Mouse (Mus musculus): ENCODE measurements around the gene Fxyd1. TPM values are rescaled to one million over a fixed set of nuclear protein-coding genes. Genes with fewer than 3 reads are reported as not detected.

The Fxyd1 gene
- polyA plus RNA-seq, 1 experiment from 2014 or later = 1,236 TPM

DNA sequence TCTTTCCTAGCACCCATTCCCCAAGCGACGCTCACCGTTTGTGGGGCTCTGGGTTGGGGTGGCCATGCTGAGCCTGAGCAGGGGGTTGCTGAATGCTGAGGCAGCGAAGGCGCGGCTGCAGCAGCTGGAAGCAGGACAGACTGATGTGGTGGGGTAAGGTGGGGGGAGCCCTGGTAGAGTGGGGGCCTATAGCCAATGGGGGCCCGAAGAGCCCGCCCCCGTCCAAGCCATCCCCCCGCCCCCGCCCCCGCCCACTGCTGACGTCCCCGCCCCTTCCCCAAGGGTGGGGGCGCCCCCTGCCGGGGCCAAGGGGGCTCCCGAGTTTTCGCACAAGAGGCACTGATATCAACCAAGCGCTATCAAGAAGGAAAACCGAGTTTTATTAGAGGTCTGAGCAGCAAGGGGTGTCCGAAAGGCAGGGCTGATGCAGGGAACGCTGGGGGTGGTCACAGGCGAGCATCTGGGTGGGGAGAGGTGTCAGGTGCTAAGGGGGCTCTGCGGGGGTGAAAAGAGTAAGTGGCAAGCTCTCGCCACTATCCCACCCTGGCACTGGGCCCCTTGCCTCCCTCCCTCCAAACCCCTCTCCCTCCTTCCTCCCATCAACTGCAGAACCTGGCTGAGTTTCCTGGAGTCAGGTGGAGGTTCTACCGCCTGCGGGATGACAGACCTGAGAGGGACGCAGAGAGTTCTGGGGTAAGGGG is 5.5 kb downstream of the Fxyd1 start, which contains the start of gene Fxyd7:
Gene Fxyd7 (minus strand): TSS at position 147 of the 701 bp plus-strand sequence.
- H3K4me3 ChIP-seq = peak within 1 kb of the TSS; percentile 57
- no peaks in the 10 kb centered on the region for H3K9me3 ChIP-seq (replicated peaks)
- H3K4me2 ChIP-seq = peak within 1 kb of the TSS; percentile 66
- peaks cover 41% of the 10 kb centered on the region for H3K27me3 ChIP-seq
- peaks cover 61% of the 10 kb centered on the region for H3K4me1 ChIP-seq (replicated peaks)
- no peak within 1 kb of the TSS for H3K27ac ChIP-seq
- no peak for ATAC-seq (replicated peaks; ENCODE audit: insufficient number of reproducible peaks, insufficient read depth, low FRiP score, low read depth)
- no peaks in the 10 kb centered on the region for H3K36me3 ChIP-seq
- WGBS = 8% methylated on average over 28 of the region's 28 CpGs
- 0 out of 2 replicates have a peak within 1 kb of the TSS, but pooled peaks have one; percentile 11 for H3K9ac ChIP-seq

DNA sequence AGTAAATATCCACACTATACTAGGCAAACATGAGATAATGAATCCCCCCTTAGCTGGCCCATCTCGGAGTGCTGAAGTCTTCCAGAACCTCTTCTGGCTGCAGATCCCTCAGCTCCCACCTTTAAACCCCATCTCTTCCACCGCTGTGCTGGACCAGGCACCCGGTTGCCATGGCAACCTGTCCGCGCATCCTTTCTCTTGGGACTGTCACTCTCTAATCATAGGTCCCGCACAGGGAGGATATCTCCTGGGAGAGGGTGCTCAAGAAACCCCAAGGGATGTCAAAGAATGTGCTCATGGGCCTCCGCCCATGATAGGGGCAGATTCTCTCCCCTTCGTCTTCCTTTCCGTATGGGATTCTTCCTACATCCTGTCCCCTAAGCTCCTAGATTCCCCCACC is 6.1 kb downstream of the Fxyd1 start:
- Histone ChIP-seq H3K27ac (no peak overlapping the region), H3K36me3 (no peaks in the 10 kb centered on the region), H3K4me1 (replicated peaks) (peaks cover 55% of the 10 kb centered on the region), H3K9ac (no peak overlapping the region), H3K9me3 (replicated peaks) (no peaks in the 10 kb centered on the region), H3K4me3 (peak overlapping the region; percentile 57; the same call in 1 of the 2 replicates), H3K4me2 (peak overlapping the region; percentile 66), H3K27me3 (peaks cover 41% of the 10 kb centered on the region)
- WGBS = 11% methylated on average over 9 of the region's 9 CpGs
- no peak for ATAC-seq (replicated peaks; ENCODE audit: insufficient number of reproducible peaks, insufficient read depth, low FRiP score, low read depth)

DNA sequence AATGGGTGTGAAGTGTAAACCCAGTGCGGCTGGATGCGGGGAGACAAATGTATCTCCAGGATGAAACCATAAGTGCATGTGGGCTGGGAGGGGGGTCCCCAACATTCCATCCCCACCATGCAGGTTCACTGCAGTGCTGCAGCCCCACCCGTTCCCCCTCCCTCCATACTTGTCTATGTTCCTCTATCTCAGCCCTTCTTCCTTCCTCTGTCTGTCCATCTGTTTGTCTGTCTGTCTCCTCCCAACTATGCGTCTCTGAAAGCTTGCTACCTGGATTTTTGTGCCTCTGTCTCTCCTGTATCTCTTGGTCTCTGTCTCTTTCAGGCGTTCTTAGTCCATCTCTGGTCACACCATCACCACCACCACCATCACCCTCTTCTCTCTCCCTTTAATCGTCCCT is 6.5 kb downstream of the Fxyd1 start:
- H3K4me2 ChIP-seq = peak overlapping the region; percentile 33; the same call in 1 of the 2 replicates
- H3K27me3 ChIP-seq = peaks cover 42% of the 10 kb centered on the region
- H3K4me3 ChIP-seq = peak overlapping the region; percentile 4; the same call in 1 of the 2 replicates
- no peak overlapping the region for H3K27ac ChIP-seq
- H3K4me1 ChIP-seq (replicated peaks) = peaks cover 54% of the 10 kb centered on the region
- ATAC-seq (replicated peaks; ENCODE audit: insufficient number of reproducible peaks, insufficient read depth, low FRiP score, low read depth) = no peak
- WGBS = 12% methylated on average over 6 of the region's 6 CpGs
- no peaks in the 10 kb centered on the region for H3K36me3 ChIP-seq
- no peak overlapping the region for H3K9ac ChIP-seq
- H3K9me3 ChIP-seq (replicated peaks) = no peaks in the 10 kb centered on the region

DNA sequence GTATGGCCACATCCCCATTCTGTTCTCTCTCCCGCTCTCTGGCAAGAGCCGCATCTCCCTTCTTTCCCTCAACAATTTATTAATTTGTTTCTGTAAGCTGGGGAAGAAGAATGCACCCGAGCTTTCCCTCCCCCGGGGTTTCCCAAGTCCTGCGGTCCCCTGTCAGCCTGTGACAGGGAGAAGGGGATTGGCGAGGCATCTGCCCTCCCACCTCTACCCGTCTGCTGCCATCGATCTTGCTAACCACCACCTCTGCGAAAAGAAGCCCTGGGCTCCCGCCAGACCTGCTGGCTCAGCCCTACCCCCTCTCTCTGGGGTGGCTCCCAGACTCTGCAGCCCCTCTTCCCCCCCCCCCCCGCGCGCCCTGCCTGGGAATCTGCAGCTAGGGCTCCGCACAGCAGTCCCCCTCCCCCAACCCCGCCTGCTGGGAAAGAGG is 7.1 kb downstream of the Fxyd1 start:
- ATAC-seq (replicated peaks; ENCODE audit: insufficient number of reproducible peaks, insufficient read depth, low FRiP score, low read depth) = no peak; the same call in 1 of the 2 replicates
- 7% methylated on average over 10 of the region's 15 CpGs for WGBS
- Histone ChIP-seq H3K4me2 (peak overlapping the region; percentile 33; the same call in 1 of the 2 replicates), H3K4me3 (peak overlapping the region; percentile 4; the same call in 1 of the 2 replicates), H3K36me3 (no peaks in the 10 kb centered on the region), H3K4me1 (replicated peaks) (peaks cover 53% of the 10 kb centered on the region), H3K27ac (no peak overlapping the region), H3K27me3 (peaks cover 48% of the 10 kb centered on the region), H3K9ac (0 out of 2 replicates have a peak overlapping the region, but pooled peaks have one; percentile 25), H3K9me3 (replicated peaks) (no peaks in the 10 kb centered on the region)

GRCm38 (mm10) chr7:31049135-31049845 is 7.7 kb downstream of the Fxyd1 start:
- Histone ChIP-seq H3K9me3 (replicated peaks) (no peaks in the 10 kb centered on the region), H3K4me1 (replicated peaks) (peaks cover 50% of the 10 kb centered on the region), H3K27ac (no peak overlapping the region), H3K9ac (no peak overlapping the region), H3K4me2 (no peak overlapping the region; the same call in 1 of the 2 replicates), H3K4me3 (no peak overlapping the region), H3K36me3 (no peaks in the 10 kb centered on the region), H3K27me3 (peaks cover 54% of the 10 kb centered on the region)
- WGBS = 32% methylated on average over 5 of the region's 5 CpGs
- ATAC-seq (replicated peaks; ENCODE audit: insufficient number of reproducible peaks, insufficient read depth, low FRiP score, low read depth) = no peak

DNA sequence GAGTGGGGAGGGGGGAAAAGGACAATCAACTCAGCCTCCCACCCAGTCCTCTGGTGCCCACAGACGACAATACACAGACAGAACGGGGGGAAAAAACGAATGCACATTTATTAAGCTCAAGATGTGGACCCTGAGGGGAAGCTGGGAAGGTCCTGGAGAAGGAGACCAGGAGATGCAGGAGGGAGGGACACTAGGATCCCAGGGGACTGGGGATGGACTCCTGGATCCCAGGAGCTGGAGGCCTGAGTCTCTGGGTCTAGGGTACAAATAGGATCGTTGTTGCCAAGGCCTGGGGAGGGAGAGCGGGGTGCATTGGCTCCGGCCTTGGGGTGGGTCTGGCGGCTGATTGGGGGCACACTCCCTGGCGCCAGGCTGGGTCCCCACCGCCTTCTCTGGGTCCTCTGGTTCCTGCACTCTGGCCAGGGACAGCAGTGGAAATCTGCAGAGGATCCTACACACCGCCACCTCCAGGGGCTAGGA is 14.5 kb downstream of the Fxyd1 start, which contains the start of gene Fxyd5:
Gene Fxyd5 (minus strand): TSS at position 51 of the 480 bp plus-strand sequence.
- H3K4me3 ChIP-seq = peak within 1 kb of the TSS; percentile 42
- no peaks in the 10 kb centered on the region for H3K36me3 ChIP-seq
- peaks cover 38% of the 10 kb centered on the region for H3K27me3 ChIP-seq
- WGBS = 37% methylated on average over 10 of the region's 10 CpGs
- H3K4me1 ChIP-seq (replicated peaks) = peaks cover 18% of the 10 kb centered on the region
- H3K4me2 ChIP-seq = peak within 1 kb of the TSS; percentile 68
- ATAC-seq (replicated peaks; ENCODE audit: insufficient number of reproducible peaks, insufficient read depth, low FRiP score, low read depth) = no peak
- peak within 1 kb of the TSS; percentile 44 for H3K9ac ChIP-seq
- H3K27ac ChIP-seq = peak within 1 kb of the TSS; percentile 56
- no peaks in the 10 kb centered on the region for H3K9me3 ChIP-seq (replicated peaks)

- 4% methylated on average over 28 of the region's 28 CpGs for WGBS
- Histone ChIP-seq H3K36me3 (no peaks in the 10 kb centered on the region), H3K27me3 (peaks cover 38% of the 10 kb centered on the region), H3K9me3 (replicated peaks) (no peaks in the 10 kb centered on the region), H3K4me2 (peak overlapping the region; percentile 68), H3K4me3 (peak overlapping the region; percentile 42), H3K4me1 (replicated peaks) (peaks cover 18% of the 10 kb centered on the region), H3K27ac (peak overlapping the region; percentile 56), H3K9ac (peak overlapping the region; percentile 44)
- peak; percentile 57; the same call in 1 of the 2 replicates for ATAC-seq (replicated peaks; ENCODE audit: insufficient number of reproducible peaks, insufficient read depth, low FRiP score, low read depth)
Observed at GRCm38 (mm10) chr7:31041662-31042315, 15.2 kb downstream of the Fxyd1 start.

- peak overlapping the region; percentile 42 for H3K4me3 ChIP-seq
- H3K36me3 ChIP-seq = no peaks in the 10 kb centered on the region
- WGBS = 25% methylated on average over 8 of the region's 8 CpGs
- H3K27me3 ChIP-seq = peaks cover 38% of the 10 kb centered on the region
- ATAC-seq (replicated peaks; ENCODE audit: insufficient number of reproducible peaks, insufficient read depth, low FRiP score, low read depth) = no peak
- no peak overlapping the region for H3K27ac ChIP-seq
- peaks cover 18% of the 10 kb centered on the region for H3K4me1 ChIP-seq (replicated peaks)
- peak overlapping the region; percentile 68 for H3K4me2 ChIP-seq
- no peaks in the 10 kb centered on the region for H3K9me3 ChIP-seq (replicated peaks)
- H3K9ac ChIP-seq = no peak overlapping the region
Observed at GRCm38 (mm10) chr7:31041023-31041407, 16.0 kb downstream of the Fxyd1 start.

- Histone ChIP-seq H3K36me3 (no peaks in the 10 kb centered on the region), H3K9me3 (replicated peaks) (no peaks in the 10 kb centered on the region), H3K27ac (no peak overlapping the region), H3K9ac (no peak overlapping the region), H3K4me1 (replicated peaks) (peaks cover 18% of the 10 kb centered on the region), H3K4me3 (0 out of 2 replicates have a peak overlapping the region, but pooled peaks have one; percentile 42), H3K27me3 (peaks cover 37% of the 10 kb centered on the region), H3K4me2 (peak overlapping the region; percentile 68)
- ATAC-seq (replicated peaks; ENCODE audit: insufficient number of reproducible peaks, insufficient read depth, low FRiP score, low read depth) = no peak
- WGBS = 67% methylated on average over 12 of the region's 12 CpGs
Observed at GRCm38 (mm10) chr7:31040281-31041022, 16.5 kb downstream of the Fxyd1 start.

DNA sequence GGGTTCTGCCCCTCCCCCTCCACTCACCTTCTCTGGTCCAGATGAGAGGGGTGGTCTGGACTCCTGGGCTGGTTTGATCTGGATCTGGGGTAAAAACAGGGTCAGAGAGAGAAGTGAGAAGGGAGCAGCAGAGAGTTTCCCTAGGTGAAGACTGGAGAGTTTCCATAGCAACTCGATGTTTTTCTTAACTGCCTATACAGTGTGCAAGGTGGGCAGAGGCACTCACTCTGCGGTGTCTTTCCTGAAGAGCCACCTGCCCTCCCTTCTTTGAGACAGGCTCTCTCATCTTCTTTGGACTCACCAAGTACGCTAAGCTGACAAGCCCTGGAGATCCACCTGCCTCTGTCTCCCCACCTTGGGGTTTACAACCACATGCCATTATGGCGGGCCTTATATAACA is 18.0 kb downstream of the Fxyd1 start:
- WGBS = 78% methylated on average over 4 of the region's 4 CpGs
- Histone ChIP-seq H3K36me3 (no peaks in the 10 kb centered on the region), H3K4me2 (no peak overlapping the region), H3K4me3 (no peak overlapping the region), H3K9ac (no peak overlapping the region), H3K27ac (no peak overlapping the region), H3K9me3 (replicated peaks) (no peaks in the 10 kb centered on the region), H3K4me1 (replicated peaks) (peaks cover 18% of the 10 kb centered on the region), H3K27me3 (peaks cover 25% of the 10 kb centered on the region)
- no peak for ATAC-seq (replicated peaks; ENCODE audit: insufficient number of reproducible peaks, insufficient read depth, low FRiP score, low read depth)
